Comparison of ENCODE assay signal across 21 mouse cellular contexts in the genomic region with DNA sequence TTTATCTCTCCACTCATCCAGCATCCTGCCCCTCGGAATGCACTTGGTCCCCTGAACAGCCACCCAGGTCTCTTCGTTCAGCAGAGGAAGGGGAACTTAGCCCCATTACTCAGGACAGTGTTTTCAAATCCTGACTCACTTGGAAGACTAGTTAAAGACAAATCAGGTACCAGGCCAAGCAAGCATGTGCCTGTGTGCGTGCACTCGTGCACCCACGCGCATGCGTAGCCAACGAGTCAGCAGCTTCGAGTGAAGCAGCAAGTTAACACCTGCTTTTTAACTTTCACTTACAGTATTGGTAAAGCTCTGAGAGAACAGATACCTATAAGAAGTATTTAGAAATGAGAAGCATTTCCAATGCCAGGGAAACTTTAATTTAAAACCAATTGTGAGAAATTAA.
"Had no signal": no experiment of that assay in that cellular context is flagged by ENCODE, and none has a peak within 500 bp of the region (broad histone marks: within the 10 kb centered on the region; RNA-seq: fewer than 3 reads in every experiment).

No protein-coding gene starts in this region.

- H3K4me2 ChIP-seq: heart, embryonic 12.5 days; hindbrain, embryonic 12.5 days; hindbrain, embryonic 14.5 days; intestine, embryonic 15.5 days; limb, embryonic 12.5 days; liver, embryonic 11.5 days; liver, embryonic 13.5 days had no signal

- H3K9me3 ChIP-seq: heart, embryonic 10.5 days; heart, embryonic 12.5 days; hindbrain, embryonic 10.5 days; hindbrain, embryonic 12.5 days; intestine, embryonic 15.5 days; limb, embryonic 10.5 days; limb, embryonic 12.5 days; liver, embryonic 13.5 days had no signal

- H3K4me3 ChIP-seq: heart, embryonic 10.5 days; heart, embryonic 12.5 days; hindbrain, embryonic 10.5 days; hindbrain, embryonic 12.5 days; intestine, embryonic 15.5 days; layer of hippocampus, adult 2 months; left cerebral cortex, adult 2 months; limb, embryonic 10.5 days; limb, embryonic 12.5 days; liver, embryonic 13.5 days had no signal

- H3K36me3 ChIP-seq: hindbrain, embryonic 10.5 days; hindbrain, embryonic 12.5 days; intestine, embryonic 15.5 days; limb, embryonic 10.5 days; liver, embryonic 13.5 days had no signal

- DNase-seq: gastrocnemius, postnatal 14 days; heart, adult 18-20 months; heart, postnatal 10 days; heart, postnatal 4 days; kidney, adult 9 months; kidney, postnatal 10 days; liver; liver, embryonic 13.5 days had no signal

- H3K27ac ChIP-seq: hindbrain, embryonic 10.5 days; hindbrain, embryonic 12.5 days; hindbrain, embryonic 14.5 days; intestine, embryonic 15.5 days; layer of hippocampus, adult 2 months; left cerebral cortex, adult 2 months; limb, embryonic 10.5 days; limb, embryonic 12.5 days; liver, embryonic 13.5 days had no signal

- ATAC-seq: hindbrain, embryonic 16.5 days; inflammation-experienced regulatory T-cells, adult 6 months had no signal

- H3K9ac ChIP-seq: heart, embryonic 12.5 days; hindbrain, embryonic 12.5 days; hindbrain, embryonic 14.5 days; intestine, embryonic 15.5 days; limb, embryonic 12.5 days; liver, embryonic 13.5 days had no signal

- H3K27me3 ChIP-seq: heart, embryonic 12.5 days; intestine, embryonic 15.5 days had no signal
